Mouse (Mus musculus): Measurements from ENCODE around the gene Wfdc10. TPM values are rescaled to one million over a fixed set of nuclear protein-coding genes. Genes with fewer than 3 reads are reported as not detected.
"Not testable (repeated sequence)": the region's sequence is repeated elsewhere in the genome, so short reads cannot be mapped to it uniquely, and the experiment has no call there.

Wfdc10 gene
- not detected in 2 replicates for total RNA-seq (2014; rRNA removed)
- polyA plus RNA-seq (2015; fragmentation: Nextera tagmentation; extraction: Ambion mirVana): not detected in 2 replicates

DNA sequence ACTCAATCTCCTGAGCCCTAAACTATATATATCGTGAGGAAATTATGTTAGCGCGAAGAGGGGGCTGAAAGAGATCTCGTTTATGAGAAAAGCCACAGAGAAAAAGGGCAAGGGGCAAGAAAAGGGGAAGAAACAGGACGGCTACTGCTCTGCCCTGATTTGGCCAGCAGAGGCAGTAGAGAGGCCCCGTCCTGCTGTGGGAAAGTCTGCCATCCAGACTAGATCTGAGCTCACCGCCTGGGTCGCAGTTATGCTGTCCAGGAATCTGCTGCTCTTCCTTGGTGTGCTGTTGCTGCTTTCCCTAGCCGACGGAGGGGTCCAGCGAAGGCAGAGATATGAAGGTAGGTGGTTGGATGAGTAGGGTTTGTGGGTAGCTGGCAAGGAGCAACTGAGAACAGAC lies at the start of gene Wfdc10:
TSS of gene Wfdc10 (plus strand) at position 189 of the 400 bp plus-strand sequence.
- DNase-seq: peak; percentile 42
- Histone ChIP-seq H3K27me3 (ENCODE audit: insufficient read depth, low read length) (no peaks in the 10 kb centered on the region), H3K9ac (no peak within 1 kb of the TSS), H3K4me2 (ENCODE audit: low read depth) (no peak within 1 kb of the TSS), H3K27ac (ENCODE audit: low read depth, low read length) (no peak within 1 kb of the TSS), H3K36me3 (ENCODE audit: insufficient read depth) (no peaks in the 10 kb centered on the region), H3K9me3 (ENCODE audit: low read length) (no peaks in the 10 kb centered on the region), H3K4me3 (ENCODE audit: low read depth, low read length) (no peak within 1 kb of the TSS), H3K4me1 (ENCODE audit: insufficient read depth) (no peaks in the 10 kb centered on the region)
- TF ChIP-seq CTCF (IDR thresholded peaks at IDR 0.05; ENCODE audit: low read depth): peak; percentile 77
- no peak for ATAC-seq
- 20% methylated on average over 11 of the region's 11 CpGs for WGBS

DNA sequence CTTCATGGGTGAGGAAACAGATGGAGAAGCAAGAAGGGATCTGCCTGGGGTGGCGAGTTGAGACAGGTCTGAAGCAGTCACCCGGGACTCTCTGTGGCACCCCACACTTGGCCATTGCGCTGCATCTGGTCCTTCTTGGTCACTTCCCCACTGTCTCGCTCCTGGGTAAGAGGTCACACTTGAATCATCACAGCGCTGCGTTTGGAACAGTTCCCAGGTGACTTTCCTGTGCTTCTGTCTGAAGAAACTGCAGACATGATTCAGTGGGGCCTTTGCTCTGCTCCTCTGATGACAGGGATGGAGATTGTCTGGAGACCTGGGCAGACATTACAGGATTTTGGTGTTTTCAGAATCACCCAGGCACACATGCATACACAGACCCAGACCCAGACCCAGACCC lies 47.1 kb upstream of the Wfdc10 start:
- H3K9me3 ChIP-seq (ENCODE audit: low read length): no peaks in the 10 kb centered on the region
- ATAC-seq: no peak

DNA sequence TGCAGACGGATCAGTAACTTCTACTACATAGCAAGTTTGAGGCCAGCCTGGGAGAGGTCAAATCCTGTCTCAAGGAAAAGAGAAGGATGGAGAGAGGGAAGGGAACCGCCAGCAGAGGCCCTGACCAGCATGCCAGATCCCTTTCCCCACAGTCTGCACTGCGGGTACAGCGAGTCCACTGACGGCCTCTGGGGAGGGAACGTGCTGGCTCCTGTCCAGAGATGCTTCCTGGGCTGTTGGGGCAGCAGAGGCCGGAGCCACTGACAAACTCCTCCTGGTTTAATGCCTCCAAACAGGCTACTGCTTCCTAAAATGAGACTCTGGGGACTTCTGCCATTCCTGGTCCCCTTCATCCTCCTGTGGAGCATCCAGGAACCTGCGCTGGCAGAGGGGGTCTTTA lies 42.4 kb upstream of the Wfdc10 start, which contains the start of the genes Wfdc6b and Wfdc8:
TSS of gene Wfdc6b (plus strand) at position 52 of the 400 bp plus-strand sequence.
TSS of gene Wfdc8 (minus strand) at position 156 of the 400 bp plus-strand sequence.
- 50% methylated on average over 8 of the region's 8 CpGs for WGBS

More for the DNA sequence above, 47.1 kb upstream of the Wfdc10 start:
- Histone ChIP-seq H3K27me3 (ENCODE audit: insufficient read depth, low read length) (no peaks in the 10 kb centered on the region), H3K27ac (ENCODE audit: low read depth, low read length) (no peak overlapping the region), H3K4me3 (ENCODE audit: low read depth, low read length) (no peak overlapping the region), H3K9ac (no peak overlapping the region), H3K4me2 (ENCODE audit: low read depth) (no peak overlapping the region), H3K36me3 (ENCODE audit: insufficient read depth) (no peaks in the 10 kb centered on the region), H3K4me1 (ENCODE audit: insufficient read depth) (no peaks in the 10 kb centered on the region)
- 85% methylated on average over 6 of the region's 6 CpGs for WGBS
- no peak for TF ChIP-seq CTCF (IDR thresholded peaks at IDR 0.05; ENCODE audit: low read depth)
- no peak for DNase-seq

DNA sequence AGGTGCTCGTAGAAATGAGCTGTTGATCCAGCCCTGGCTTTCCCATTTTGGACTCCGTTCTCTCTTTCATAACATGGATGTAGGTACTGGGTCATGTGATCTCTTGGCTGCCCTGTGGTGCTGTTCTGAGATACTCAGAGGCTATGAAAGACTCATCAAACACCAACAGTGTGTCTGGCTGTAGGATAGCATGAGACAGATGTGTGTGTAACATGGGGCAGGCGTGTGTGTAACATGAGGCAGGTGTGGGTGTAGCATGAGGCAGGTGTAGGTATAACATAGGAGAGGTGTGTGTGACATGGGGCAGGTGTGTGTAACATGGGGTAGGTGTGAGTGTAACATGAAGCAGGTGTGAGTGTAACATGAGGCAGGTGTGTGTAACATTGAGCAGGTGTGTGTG lies 40.5 kb upstream of the Wfdc10 start:
- H3K36me3 ChIP-seq (ENCODE audit: insufficient read depth): no peaks in the 10 kb centered on the region
- H3K9ac ChIP-seq: no peak overlapping the region
- no peak overlapping the region for H3K27ac ChIP-seq (ENCODE audit: low read depth, low read length)
- no peak for DNase-seq
- 88% methylated on average over 3 of the region's 3 CpGs for WGBS
- TF ChIP-seq CTCF (IDR thresholded peaks at IDR 0.05; ENCODE audit: low read depth): no peak
- no peak overlapping the region for H3K4me3 ChIP-seq (ENCODE audit: low read depth, low read length)
- no peaks in the 10 kb centered on the region for H3K4me1 ChIP-seq (ENCODE audit: insufficient read depth)
- ATAC-seq: no peak
- H3K27me3 ChIP-seq (ENCODE audit: insufficient read depth, low read length): no peaks in the 10 kb centered on the region
- H3K4me2 ChIP-seq (ENCODE audit: low read depth): no peak overlapping the region
- H3K9me3 ChIP-seq (ENCODE audit: low read length): no peaks in the 10 kb centered on the region

More for the DNA sequence above, 42.4 kb upstream of the Wfdc10 start, which contains the start of the genes Wfdc6b and Wfdc8:
- ATAC-seq; DNase-seq; H3K4me1 ChIP-seq (ENCODE audit: insufficient read depth); H3K4me3 ChIP-seq (ENCODE audit: low read depth, low read length); H3K27ac ChIP-seq (ENCODE audit: low read depth, low read length); H3K36me3 ChIP-seq (ENCODE audit: insufficient read depth); H3K4me2 ChIP-seq (ENCODE audit: low read depth); H3K27me3 ChIP-seq (ENCODE audit: insufficient read depth, low read length); H3K9ac ChIP-seq; H3K9me3 ChIP-seq (ENCODE audit: low read length): not testable (repeated sequence)

DNA sequence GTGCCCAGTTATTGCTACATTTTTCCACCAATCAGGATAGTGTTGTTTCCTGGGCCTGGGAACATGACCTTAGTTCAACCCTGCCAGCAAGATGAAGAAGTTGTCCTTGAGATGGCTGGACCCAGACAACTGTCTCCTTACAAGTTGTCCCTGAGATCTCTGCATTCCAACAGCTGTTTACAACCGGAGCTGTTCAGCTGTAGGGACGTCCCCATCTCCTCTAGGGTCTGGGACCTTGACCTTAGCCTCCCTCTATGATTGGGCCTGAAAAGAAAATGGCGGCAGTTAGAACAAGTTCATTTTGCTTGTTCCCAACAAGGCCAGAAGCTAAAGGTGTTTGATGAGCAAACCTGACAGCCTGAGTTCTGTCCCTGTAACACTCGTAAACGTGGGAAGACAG lies 36.8 kb upstream of the Wfdc10 start:
- Histone ChIP-seq H3K36me3 (ENCODE audit: insufficient read depth) (no peaks in the 10 kb centered on the region), H3K9me3 (ENCODE audit: low read length) (no peaks in the 10 kb centered on the region), H3K4me1 (ENCODE audit: insufficient read depth) (no peaks in the 10 kb centered on the region), H3K4me2 (ENCODE audit: low read depth) (no peak overlapping the region), H3K27ac (ENCODE audit: low read depth, low read length) (no peak overlapping the region), H3K9ac (no peak overlapping the region), H3K27me3 (ENCODE audit: insufficient read depth, low read length) (no peaks in the 10 kb centered on the region), H3K4me3 (ENCODE audit: low read depth, low read length) (no peak overlapping the region)
- ATAC-seq (no peak), DNase-seq (no peak)
- WGBS: 88% methylated on average over 5 of the region's 5 CpGs
- TF ChIP-seq CTCF (IDR thresholded peaks at IDR 0.05; ENCODE audit: low read depth): no peak

DNA sequence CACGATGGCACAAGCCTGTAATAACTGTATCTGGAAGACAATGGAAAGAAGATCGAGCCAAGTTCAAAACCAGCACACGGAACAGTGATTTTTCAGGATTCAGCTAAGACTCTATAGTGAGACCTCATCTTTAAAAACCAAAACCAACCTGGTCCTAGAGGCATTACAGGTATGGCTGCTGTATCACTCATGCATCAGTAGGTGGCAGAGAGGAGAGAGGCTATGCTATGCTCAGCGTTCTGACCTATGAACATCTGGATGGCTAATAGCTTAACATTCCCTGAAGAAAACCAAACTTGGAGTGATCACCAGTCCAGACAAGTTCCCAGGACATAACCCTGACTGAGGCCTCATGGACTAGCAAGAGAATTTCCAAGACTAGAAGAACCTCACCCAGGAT lies 34.1 kb upstream of the Wfdc10 start:
- no peak overlapping the region for H3K4me3 ChIP-seq (ENCODE audit: low read depth, low read length)
- no peaks in the 10 kb centered on the region for H3K27me3 ChIP-seq (ENCODE audit: insufficient read depth, low read length)
- no peak for ATAC-seq
- no peak overlapping the region for H3K27ac ChIP-seq (ENCODE audit: low read depth, low read length)
- DNase-seq: no peak
- H3K9me3 ChIP-seq (ENCODE audit: low read length): no peaks in the 10 kb centered on the region
- TF ChIP-seq CTCF (IDR thresholded peaks at IDR 0.05; ENCODE audit: low read depth): no peak
- H3K4me1 ChIP-seq (ENCODE audit: insufficient read depth): no peaks in the 10 kb centered on the region
- H3K36me3 ChIP-seq (ENCODE audit: insufficient read depth): no peaks in the 10 kb centered on the region
- H3K9ac ChIP-seq: no peak overlapping the region
- WGBS: 84% methylated on average over 4 of the region's 4 CpGs
- H3K4me2 ChIP-seq (ENCODE audit: low read depth): no peak overlapping the region

DNA sequence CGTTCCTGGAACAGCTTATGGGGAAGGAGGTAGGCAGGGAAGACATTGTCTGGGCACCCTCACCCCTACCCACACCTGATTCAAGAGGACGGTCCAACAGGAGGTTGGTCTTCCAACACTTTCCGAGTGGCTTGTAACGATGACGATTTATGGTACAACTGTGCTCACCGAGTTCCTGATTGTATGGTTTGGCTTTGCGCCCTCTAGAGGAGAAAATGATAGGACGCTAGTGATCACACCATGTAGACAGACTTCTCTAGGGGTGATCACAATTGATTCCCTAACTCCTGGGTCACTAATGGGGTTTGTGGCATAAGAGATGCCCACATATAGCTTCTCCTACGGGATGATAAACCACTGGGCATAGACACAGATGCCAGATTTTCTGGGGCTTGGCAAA lies 20.6 kb upstream of the Wfdc10 start:
- no peak for TF ChIP-seq CTCF (IDR thresholded peaks at IDR 0.05; ENCODE audit: low read depth)
- Histone ChIP-seq H3K4me2 (ENCODE audit: low read depth) (no peak overlapping the region), H3K27ac (ENCODE audit: low read depth, low read length) (no peak overlapping the region), H3K4me3 (ENCODE audit: low read depth, low read length) (no peak overlapping the region), H3K27me3 (ENCODE audit: insufficient read depth, low read length) (no peaks in the 10 kb centered on the region), H3K36me3 (ENCODE audit: insufficient read depth) (no peaks in the 10 kb centered on the region), H3K9ac (no peak overlapping the region), H3K9me3 (ENCODE audit: low read length) (no peaks in the 10 kb centered on the region), H3K4me1 (ENCODE audit: insufficient read depth) (no peaks in the 10 kb centered on the region)
- no peak for DNase-seq
- 82% methylated on average over 9 of the region's 9 CpGs for WGBS
- ATAC-seq: no peak
